In genomic region chr5:4267717-4268116, GRCm38 (mm10) we compare ENCODE assay signal across 20 mouse cellular contexts.
"Had no signal": no experiment of that assay in that cellular context is flagged by ENCODE, and none has a peak within 500 bp of the region (broad histone marks: within the 10 kb centered on the region; RNA-seq: fewer than 3 reads in every experiment).

No protein-coding gene starts in this region.

- H3K27me3 ChIP-seq: limb, embryonic 12.5 days; limb, embryonic 13.5 days; limb, embryonic 15.5 days; liver, embryonic 12.5 days; liver, embryonic 13.5 days; liver, embryonic 15.5 days; lung, embryonic 15.5 days; megakaryocyte, embryonic 14.5 days; midbrain, embryonic 12.5 days; midbrain, embryonic 13.5 days; midbrain, embryonic 15.5 days; neural tube, embryonic 12.5 days had no signal

- ATAC-seq: liver, embryonic 12.5 days; liver, postnatal 0 days; lung, postnatal 0 days; midbrain, embryonic 13.5 days; midbrain, embryonic 15.5 days; midbrain, embryonic 16.5 days had no signal

- H3K4me2 ChIP-seq: limb, embryonic 12.5 days; limb, embryonic 13.5 days; limb, embryonic 15.5 days; liver, embryonic 11.5 days; liver, embryonic 12.5 days; liver, embryonic 13.5 days; liver, embryonic 15.5 days; lung, embryonic 14.5 days; lung, embryonic 15.5 days; midbrain, embryonic 11.5 days; midbrain, embryonic 12.5 days; midbrain, embryonic 13.5 days; midbrain, embryonic 15.5 days; neural tube, embryonic 12.5 days had no signal

- H3K4me3 ChIP-seq: limb, embryonic 10.5 days; limb, embryonic 12.5 days; limb, embryonic 13.5 days; limb, embryonic 15.5 days; liver, embryonic 12.5 days; liver, embryonic 13.5 days; liver, embryonic 15.5 days; lung, embryonic 15.5 days; megakaryocyte, embryonic 14.5 days; midbrain, embryonic 10.5 days; midbrain, embryonic 12.5 days; midbrain, embryonic 13.5 days; midbrain, embryonic 15.5 days; neural tube, embryonic 12.5 days had no signal

- H3K36me3 ChIP-seq: limb, embryonic 10.5 days; limb, embryonic 12.5 days; limb, embryonic 13.5 days; limb, embryonic 15.5 days; liver, embryonic 12.5 days; liver, embryonic 13.5 days; liver, embryonic 15.5 days; lung, embryonic 15.5 days; midbrain, embryonic 10.5 days; midbrain, embryonic 12.5 days; midbrain, embryonic 13.5 days; midbrain, embryonic 15.5 days; neural tube, embryonic 12.5 days had no signal
